Mouse (Mus musculus) CD4-positive helper T cell, adult 2 months (primary cell): ENCODE measurements at regions not wholly inside any gene's neighbourhood (a gene's known extent, or its start where the extent isn't known, plus 50 kb on each side); places are given as distances from the start of the nearest gene placed in this dataset.

Experiments
- DNase-seq: peaks from one replicate; pipeline ENCODE4 v3.0.0-alpha.2; 2012; ENCODE audit warnings: low read depth, missing footprints, low spot score

- DNase-seq: no peak
Observed at GRCm38 (mm10) chr10:44646615-44647014, 118.3 kb upstream of the Prdm1 start.

- no peak for DNase-seq
Observed at GRCm38 (mm10) chr10:44641616-44642015, 113.3 kb upstream of the Prdm1 start.

- no peak for DNase-seq
Observed at GRCm38 (mm10) chr10:44640620-44641019, 112.3 kb upstream of the Prdm1 start.

- DNase-seq: no peak
Observed at GRCm38 (mm10) chr10:44638678-44639077, 110.4 kb upstream of the Prdm1 start.

GRCm38 (mm10) chr10:44636786-44637185, 108.5 kb upstream of the Prdm1 start:
- no peak for DNase-seq

GRCm38 (mm10) chr10:44636061-44636460, 107.8 kb upstream of the Prdm1 start:
- no peak for DNase-seq

GRCm38 (mm10) chr10:44631584-44631983, 103.3 kb upstream of the Prdm1 start:
- DNase-seq: no peak

- DNase-seq: no peak
Observed at GRCm38 (mm10) chr10:44630485-44630884, 102.2 kb upstream of the Prdm1 start.

- DNase-seq: no peak
Observed at GRCm38 (mm10) chr10:44628387-44628786, 100.1 kb upstream of the Prdm1 start.

- DNase-seq: no peak
Observed at GRCm38 (mm10) chr10:44627431-44627830, 99.1 kb upstream of the Prdm1 start.

GRCm38 (mm10) chr10:44625521-44625920, 97.2 kb upstream of the Prdm1 start:
- DNase-seq: no peak

GRCm38 (mm10) chr10:44615586-44615985, 87.3 kb upstream of the Prdm1 start:
- no peak for DNase-seq

- DNase-seq: no peak
Observed at GRCm38 (mm10) chr10:44612571-44612970, 84.3 kb upstream of the Prdm1 start.

- DNase-seq: no peak
Observed at GRCm38 (mm10) chr10:44611399-44611798, 83.1 kb upstream of the Prdm1 start.

- peak; percentile 7 for DNase-seq
Observed at GRCm38 (mm10) chr10:44609187-44609586, 80.9 kb upstream of the Prdm1 start.

- no peak for DNase-seq
Observed at GRCm38 (mm10) chr10:44607334-44607851, 79.1 kb upstream of the Prdm1 start.

GRCm38 (mm10) chr10:44604512-44604911, 76.2 kb upstream of the Prdm1 start:
- DNase-seq: no peak

- no peak for DNase-seq
Observed at GRCm38 (mm10) chr10:44603461-44603860, 75.2 kb upstream of the Prdm1 start.

- DNase-seq: no peak
Observed at GRCm38 (mm10) chr10:44601550-44601949, 73.2 kb upstream of the Prdm1 start.

- no peak for DNase-seq
Observed at GRCm38 (mm10) chr10:44599964-44600334, 71.6 kb upstream of the Prdm1 start.

GRCm38 (mm10) chr10:44599331-44599963, 71.1 kb upstream of the Prdm1 start:
- DNase-seq: no peak

- DNase-seq: no peak
Observed at GRCm38 (mm10) chr10:44598615-44599014, 70.3 kb upstream of the Prdm1 start.

- DNase-seq: no peak
Observed at GRCm38 (mm10) chr10:44595932-44596331, 67.6 kb upstream of the Prdm1 start.

- DNase-seq: no peak
Observed at GRCm38 (mm10) chr10:44589842-44590241, 61.5 kb upstream of the Prdm1 start.
